Mouse (Mus musculus): Measurements from ENCODE around the gene Capg.

DNA sequence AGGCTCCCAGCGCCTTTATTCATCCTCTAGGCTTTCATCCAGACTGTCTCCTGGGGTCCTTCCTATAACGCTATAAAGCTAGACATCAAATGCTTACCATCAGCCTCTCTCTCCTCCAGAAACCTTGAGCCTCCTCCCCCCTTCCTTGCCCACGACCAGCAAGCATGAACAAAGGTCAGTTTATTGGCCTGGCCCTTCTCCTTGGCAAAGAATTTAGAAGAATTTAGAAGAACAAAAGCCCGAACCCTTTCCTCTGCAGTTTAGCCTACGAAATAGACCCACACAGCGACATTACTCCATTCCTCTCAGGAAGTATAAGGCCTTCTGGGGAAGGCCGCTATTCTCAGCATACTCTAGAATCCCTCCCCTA is 31.1 kb upstream of the Capg start:
- TF ChIP-seq GATA1 (IDR thresholded peaks at IDR 0.05; ENCODE audit: low read length): no peak
- TF ChIP-seq TAL1 (IDR thresholded peaks at IDR 0.05; ENCODE audit: low read length): no peak
